Mouse (Mus musculus) heart, embryonic 16.5 days (tissue): ENCODE measurements around the gene Sp3. TPM values are rescaled to one million over a fixed set of nuclear protein-coding genes. Genes with fewer than 3 reads are reported as not detected.

ENCODE experiments used
- ATAC-seq: fragments of 200-750 bp; cut with Nextera tagmentation; replicated peaks from 2 replicates; pipeline ENCODE4 v1.8.0; 2017; ENCODE audit warnings: moderate number of reproducible peaks; ENCODE audit not compliant: insufficient read depth, low FRiP score; ENCODE audit errors: extremely low read depth
- H3K27ac ChIP-seq: fragments of 300-500 bp; sonication (generic); 2 replicates; pipeline ENCODE4 v1.5.1; 2014; ENCODE audit warnings: mild to moderate bottlenecking, low read length, control low read depth, moderate library complexity
- H3K27me3 ChIP-seq: fragments of 300-500 bp; sonication (generic); 2 replicates; pipeline ENCODE4 v1.6.1; 2014; ENCODE audit warnings: low read length, mixed read lengths; ENCODE audit not compliant: control insufficient read depth, insufficient read depth
- H3K36me3 ChIP-seq: fragments of 300-500 bp; sonication (generic); 2 replicates; pipeline ENCODE4 v1.6.1; 2014; ENCODE audit not compliant: control insufficient read depth, insufficient read depth
- H3K4me1 ChIP-seq: fragments of 300-500 bp; sonication (generic); 2 replicates; pipeline ENCODE4 v1.6.1; 2014; ENCODE audit warnings: low read length, mixed read lengths; ENCODE audit not compliant: control insufficient read depth, insufficient read depth
- H3K4me2 ChIP-seq: fragments of 300-500 bp; sonication (generic); 2 replicates; pipeline ENCODE4 v1.6.1; 2014; ENCODE audit warnings: low read depth, mild to moderate bottlenecking, control low read depth, low read length
- H3K4me3 ChIP-seq: fragments of 300-500 bp; sonication (generic); 2 replicates; pipeline ENCODE4 v1.5.1; 2014; ENCODE audit warnings: mild to moderate bottlenecking, control low read depth, low read length
- H3K9ac ChIP-seq: fragments of 300-500 bp; sonication (generic); 2 replicates; pipeline ENCODE4 v1.6.1; 2014; ENCODE audit warnings: low read length, control low read depth
- H3K9me3 ChIP-seq: fragments of 300-500 bp; sonication (generic); replicated peaks from 2 replicates; pipeline ENCODE4 v1.6.1; 2016; ENCODE audit warnings: low read length; ENCODE audit not compliant: control insufficient read depth
- WGBS: fragments of 180-500 bp; shearing (Covaris S2); extraction: QIAGEN DNeasy Blood & Tissue Kit; methylation state at CpG from one replicate; pipeline ENCODE4 v1.1.7; 2014; 5-methylcytosine and 5-hydroxymethylcytosine counted together
- microRNA-seq: library from miRNA; unstranded; fragments of <30 nt; microRNA quantifications from one replicate; pipeline ENCODE4, GENCODE M21; 2017
- polyA plus RNA-seq: library from polyadenylated mRNA; unstranded; fragments of >200 nt; fragmentation: Nextera tagmentation; extraction: Ambion mirVana; gene quantifications from 2 replicates; pipeline ENCODE4 v1.2.1, GENCODE M21; 2015

The Sp3 gene
- polyA plus RNA-seq, 1 experiment from 2014 or later: 37.5 TPM

DNA sequence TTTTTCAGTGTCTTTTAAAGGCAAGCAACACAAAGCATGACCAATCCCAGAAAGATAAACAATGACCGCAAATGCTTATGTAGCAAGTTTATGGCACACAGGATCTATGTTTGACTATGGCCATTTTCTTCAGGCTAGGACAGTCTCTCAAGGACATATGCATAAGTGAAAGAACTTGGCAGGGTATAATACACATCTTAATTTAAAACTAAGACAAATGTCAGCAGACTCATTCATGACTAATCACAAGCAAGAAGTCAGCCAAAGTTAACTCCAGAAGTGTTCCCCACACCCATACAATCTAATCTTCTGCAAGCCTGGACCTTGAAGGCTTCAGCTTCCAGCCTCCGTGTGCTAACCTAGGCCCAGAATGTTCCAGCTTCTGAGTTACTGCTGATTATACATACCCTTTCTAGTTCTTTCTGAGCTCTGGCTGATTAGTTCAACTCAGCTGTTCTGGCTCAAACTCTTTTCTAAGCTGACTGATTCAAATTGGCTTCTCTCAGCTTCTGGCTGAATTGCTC is 81.4 kb downstream of the Sp3 start:
- H3K36me3 ChIP-seq: no peaks in the 10 kb centered on the region
- ATAC-seq: peak; percentile 32; the same call in 1 of the 2 replicates
- 64% methylated on average over 2 of the region's 2 CpGs for WGBS
- H3K9me3 ChIP-seq: peaks cover 13% of the 10 kb centered on the region
- no peak overlapping the region for H3K4me3 ChIP-seq
- no peaks in the 10 kb centered on the region for H3K27me3 ChIP-seq
- H3K27ac ChIP-seq: peak overlapping the region; percentile 76
- no peak overlapping the region for H3K4me2 ChIP-seq
- no peak overlapping the region for H3K9ac ChIP-seq
- H3K4me1 ChIP-seq: peaks cover 2% of the 10 kb centered on the region; the same call in 1 of the 2 replicates

- H3K4me2 ChIP-seq: no peak overlapping the region
- H3K4me1 ChIP-seq: peaks cover 2% of the 10 kb centered on the region; the same call in 1 of the 2 replicates
- no peak overlapping the region for H3K4me3 ChIP-seq
- H3K9me3 ChIP-seq: peaks cover 13% of the 10 kb centered on the region
- no peaks in the 10 kb centered on the region for H3K27me3 ChIP-seq
- H3K27ac ChIP-seq: peak overlapping the region; percentile 76
- H3K36me3 ChIP-seq: no peaks in the 10 kb centered on the region
- H3K9ac ChIP-seq: no peak overlapping the region
- 21% methylated on average over 3 of the region's 3 CpGs for WGBS
- peak; percentile 87 for ATAC-seq
Measured at GRCm38 (mm10) chr2:72898094-72898781, 82.0 kb downstream of the Sp3 start.

DNA sequence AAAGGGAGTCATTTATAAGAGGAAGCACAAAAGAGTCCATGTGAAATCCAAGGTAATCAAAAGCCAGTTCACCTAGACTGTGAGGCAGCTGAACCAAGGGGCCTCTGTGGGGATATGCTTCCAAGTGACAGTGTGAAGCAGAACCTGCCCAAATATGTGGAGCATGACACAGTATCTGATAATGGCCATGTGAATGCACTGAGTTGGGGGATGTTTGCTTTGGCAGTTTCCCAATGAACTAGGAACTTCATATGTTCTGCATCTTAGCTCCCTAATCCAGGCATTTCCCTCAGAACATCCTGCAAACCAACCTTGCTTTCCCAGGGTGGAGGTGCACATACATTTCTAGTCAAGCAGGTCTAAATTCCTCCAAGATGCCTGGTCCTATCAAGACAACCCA is 90.4 kb downstream of the Sp3 start:
- Histone ChIP-seq H3K4me2 (no peak overlapping the region), H3K27me3 (no peaks in the 10 kb centered on the region), H3K4me3 (no peak overlapping the region), H3K9me3 (no peaks in the 10 kb centered on the region), H3K9ac (no peak overlapping the region), H3K27ac (no peak overlapping the region), H3K4me1 (no peaks in the 10 kb centered on the region), H3K36me3 (no peaks in the 10 kb centered on the region)
- ATAC-seq: no peak

Small RNAs within 50 kb of the gene (microRNA-seq; reads per million reads assigned to microRNA genes)
- gene Gm25960: not detected

Other genes with a start within 250 kb of the Sp3 start
- not detected in 2 replicates for gene Gm11084, start 6.3 kb upstream of the Sp3 start, polyA plus RNA-seq
- gene Ola1, start 238.5 kb upstream of the Sp3 start, polyA plus RNA-seq: 59.8 and 65.5 TPM in 2 replicates